Mouse (Mus musculus): Measurements from ENCODE around the gene Higd2a. TPM values are rescaled to one million over a fixed set of nuclear protein-coding genes. Genes with fewer than 3 reads are reported as not detected.

Gene Higd2a
- polyA plus RNA-seq, 1 experiment from 2014 or later, result 260 TPM

GRCm38 (mm10) chr13:54596870-54597269 lies 6.9 kb downstream of the Higd2a start:
- H3K4me1 ChIP-seq (ENCODE audit: control insufficient read depth, insufficient read depth, low read length), result peaks cover 9% of the 10 kb centered on the region
- H3K27ac ChIP-seq (ENCODE audit: low read length), result 0 out of 2 replicates have a peak overlapping the region, but pooled peaks have one; percentile 24
- no peaks in the 10 kb centered on the region for H3K27me3 ChIP-seq (replicated peaks; ENCODE audit: control insufficient read depth, insufficient read depth, low read length)
- H3K9ac ChIP-seq (ENCODE audit: low read depth, low read length), result 0 out of 2 replicates have a peak overlapping the region, but pooled peaks have one; percentile 21
- H3K4me2 ChIP-seq (ENCODE audit: low read depth, low read length), result no peak overlapping the region
- 59% methylated on average over 5 of the region's 5 CpGs for WGBS
- ATAC-seq, result no peak; the same call in 1 of the 2 replicates
- no peaks in the 10 kb centered on the region for H3K36me3 ChIP-seq (ENCODE audit: control insufficient read depth, insufficient read depth, low read length)
- H3K4me3 ChIP-seq (ENCODE audit: low read length), result no peak overlapping the region
- H3K9me3 ChIP-seq (ENCODE audit: control insufficient read depth, low read length), result no peaks in the 10 kb centered on the region

GRCm38 (mm10) chr13:54598622-54599143 lies 8.7 kb downstream of the Higd2a start:
- Histone ChIP-seq H3K27me3 (replicated peaks; ENCODE audit: control insufficient read depth, insufficient read depth, low read length) (no peaks in the 10 kb centered on the region), H3K4me2 (ENCODE audit: low read depth, low read length) (no peak overlapping the region), H3K4me3 (ENCODE audit: low read length) (no peak overlapping the region), H3K9ac (ENCODE audit: low read depth, low read length) (no peak overlapping the region), H3K36me3 (ENCODE audit: control insufficient read depth, insufficient read depth, low read length) (no peaks in the 10 kb centered on the region), H3K4me1 (ENCODE audit: control insufficient read depth, insufficient read depth, low read length) (peaks cover 25% of the 10 kb centered on the region), H3K9me3 (ENCODE audit: control insufficient read depth, low read length) (no peaks in the 10 kb centered on the region), H3K27ac (ENCODE audit: low read length) (no peak overlapping the region; the same call in 1 of the 2 replicates)
- 88% methylated on average over 12 of the region's 12 CpGs for WGBS
- ATAC-seq, result no peak

- 29% methylated on average over 3 of the region's 3 CpGs for WGBS
- Histone ChIP-seq H3K9ac (ENCODE audit: low read depth, low read length) (peak overlapping the region; percentile 40; the same call in 1 of the 2 replicates), H3K9me3 (ENCODE audit: control insufficient read depth, low read length) (no peaks in the 10 kb centered on the region), H3K4me3 (ENCODE audit: low read length) (no peak overlapping the region), H3K4me2 (ENCODE audit: low read depth, low read length) (no peak overlapping the region), H3K36me3 (ENCODE audit: control insufficient read depth, insufficient read depth, low read length) (0 out of 2 replicates have a peak, but pooled peaks cover 2% of the 10 kb centered on the region), H3K4me1 (ENCODE audit: control insufficient read depth, insufficient read depth, low read length) (peaks cover 29% of the 10 kb centered on the region), H3K27ac (ENCODE audit: low read length) (peak overlapping the region; percentile 91), H3K27me3 (replicated peaks; ENCODE audit: control insufficient read depth, insufficient read depth, low read length) (no peaks in the 10 kb centered on the region)
- ATAC-seq, result peak; percentile 91
These were observed 12.7 kb downstream of the Higd2a start for GRCm38 (mm10) chr13:54602639-54603111.

- Histone ChIP-seq H3K9ac (ENCODE audit: low read depth, low read length) (peak overlapping the region; percentile 40; the same call in 1 of the 2 replicates), H3K27ac (ENCODE audit: low read length) (peak overlapping the region; percentile 91), H3K9me3 (ENCODE audit: control insufficient read depth, low read length) (no peaks in the 10 kb centered on the region), H3K4me1 (ENCODE audit: control insufficient read depth, insufficient read depth, low read length) (peaks cover 29% of the 10 kb centered on the region), H3K36me3 (ENCODE audit: control insufficient read depth, insufficient read depth, low read length) (0 out of 2 replicates have a peak, but pooled peaks cover 2% of the 10 kb centered on the region), H3K27me3 (replicated peaks; ENCODE audit: control insufficient read depth, insufficient read depth, low read length) (no peaks in the 10 kb centered on the region), H3K4me2 (ENCODE audit: low read depth, low read length) (no peak overlapping the region), H3K4me3 (ENCODE audit: low read length) (no peak overlapping the region)
- ATAC-seq, result no peak
These were observed 13.5 kb downstream of the Higd2a start for GRCm38 (mm10) chr13:54603501-54603900.

GRCm38 (mm10) chr13:54604221-54604620 lies 14.2 kb downstream of the Higd2a start:
- Histone ChIP-seq H3K27ac (ENCODE audit: low read length) (no peak overlapping the region), H3K4me3 (ENCODE audit: low read length) (no peak overlapping the region), H3K9ac (ENCODE audit: low read depth, low read length) (no peak overlapping the region), H3K27me3 (replicated peaks; ENCODE audit: control insufficient read depth, insufficient read depth, low read length) (no peaks in the 10 kb centered on the region), H3K4me1 (ENCODE audit: control insufficient read depth, insufficient read depth, low read length) (peaks cover 36% of the 10 kb centered on the region), H3K36me3 (ENCODE audit: control insufficient read depth, insufficient read depth, low read length) (0 out of 2 replicates have a peak, but pooled peaks cover 2% of the 10 kb centered on the region), H3K9me3 (ENCODE audit: control insufficient read depth, low read length) (no peaks in the 10 kb centered on the region), H3K4me2 (ENCODE audit: low read depth, low read length) (no peak overlapping the region)
- WGBS, result 78% methylated on average over 4 of the region's 4 CpGs
- no peak for ATAC-seq

GRCm38 (mm10) chr13:54605426-54605825 lies 15.4 kb downstream of the Higd2a start:
- 0 out of 2 replicates have a peak, but pooled peaks cover 2% of the 10 kb centered on the region for H3K36me3 ChIP-seq (ENCODE audit: control insufficient read depth, insufficient read depth, low read length)
- peak; percentile 24 for ATAC-seq
- no peaks in the 10 kb centered on the region for H3K9me3 ChIP-seq (ENCODE audit: control insufficient read depth, low read length)
- 53% methylated on average over 5 of the region's 5 CpGs for WGBS
- H3K4me1 ChIP-seq (ENCODE audit: control insufficient read depth, insufficient read depth, low read length), result peaks cover 44% of the 10 kb centered on the region
- no peak overlapping the region for H3K4me2 ChIP-seq (ENCODE audit: low read depth, low read length)
- no peak overlapping the region for H3K9ac ChIP-seq (ENCODE audit: low read depth, low read length)
- peak overlapping the region; percentile 76 for H3K27ac ChIP-seq (ENCODE audit: low read length)
- H3K4me3 ChIP-seq (ENCODE audit: low read length), result no peak overlapping the region
- H3K27me3 ChIP-seq (replicated peaks; ENCODE audit: control insufficient read depth, insufficient read depth, low read length), result no peaks in the 10 kb centered on the region

GRCm38 (mm10) chr13:54607204-54607603 lies 17.2 kb downstream of the Higd2a start:
- Histone ChIP-seq H3K27me3 (replicated peaks; ENCODE audit: control insufficient read depth, insufficient read depth, low read length) (no peaks in the 10 kb centered on the region), H3K36me3 (ENCODE audit: control insufficient read depth, insufficient read depth, low read length) (0 out of 2 replicates have a peak, but pooled peaks cover 2% of the 10 kb centered on the region), H3K9me3 (ENCODE audit: control insufficient read depth, low read length) (no peaks in the 10 kb centered on the region), H3K4me3 (ENCODE audit: low read length) (no peak overlapping the region), H3K4me1 (ENCODE audit: control insufficient read depth, insufficient read depth, low read length) (peaks cover 44% of the 10 kb centered on the region), H3K27ac (ENCODE audit: low read length) (no peak overlapping the region), H3K4me2 (ENCODE audit: low read depth, low read length) (no peak overlapping the region), H3K9ac (ENCODE audit: low read depth, low read length) (no peak overlapping the region)
- 69% methylated on average over 5 of the region's 5 CpGs for WGBS
- no peak for ATAC-seq

GRCm38 (mm10) chr13:54608002-54608401 lies 18.0 kb downstream of the Higd2a start:
- Histone ChIP-seq H3K9ac (ENCODE audit: low read depth, low read length) (no peak overlapping the region), H3K9me3 (ENCODE audit: control insufficient read depth, low read length) (no peaks in the 10 kb centered on the region), H3K36me3 (ENCODE audit: control insufficient read depth, insufficient read depth, low read length) (0 out of 2 replicates have a peak, but pooled peaks cover 2% of the 10 kb centered on the region), H3K4me2 (ENCODE audit: low read depth, low read length) (no peak overlapping the region), H3K4me1 (ENCODE audit: control insufficient read depth, insufficient read depth, low read length) (peaks cover 37% of the 10 kb centered on the region), H3K27me3 (replicated peaks; ENCODE audit: control insufficient read depth, insufficient read depth, low read length) (no peaks in the 10 kb centered on the region), H3K4me3 (ENCODE audit: low read length) (no peak overlapping the region), H3K27ac (ENCODE audit: low read length) (no peak overlapping the region)
- ATAC-seq, result no peak
- 72% methylated on average over 3 of the region's 3 CpGs for WGBS

GRCm38 (mm10) chr13:54608666-54609065 lies 18.7 kb downstream of the Higd2a start:
- H3K27ac ChIP-seq (ENCODE audit: low read length), result 0 out of 2 replicates have a peak overlapping the region, but pooled peaks have one; percentile 3
- no peak for ATAC-seq
- no peaks in the 10 kb centered on the region for H3K9me3 ChIP-seq (ENCODE audit: control insufficient read depth, low read length)
- H3K36me3 ChIP-seq (ENCODE audit: control insufficient read depth, insufficient read depth, low read length), result 0 out of 2 replicates have a peak, but pooled peaks cover 2% of the 10 kb centered on the region
- 36% methylated on average over 8 of the region's 8 CpGs for WGBS
- peaks cover 31% of the 10 kb centered on the region for H3K4me1 ChIP-seq (ENCODE audit: control insufficient read depth, insufficient read depth, low read length)
- H3K27me3 ChIP-seq (replicated peaks; ENCODE audit: control insufficient read depth, insufficient read depth, low read length), result no peaks in the 10 kb centered on the region
- no peak overlapping the region for H3K4me3 ChIP-seq (ENCODE audit: low read length)
- H3K4me2 ChIP-seq (ENCODE audit: low read depth, low read length), result 0 out of 2 replicates have a peak overlapping the region, but pooled peaks have one; percentile 11
- H3K9ac ChIP-seq (ENCODE audit: low read depth, low read length), result peak overlapping the region; percentile 43
